ENCODE assay signal across 22 mouse cellular contexts in the genomic region with DNA sequence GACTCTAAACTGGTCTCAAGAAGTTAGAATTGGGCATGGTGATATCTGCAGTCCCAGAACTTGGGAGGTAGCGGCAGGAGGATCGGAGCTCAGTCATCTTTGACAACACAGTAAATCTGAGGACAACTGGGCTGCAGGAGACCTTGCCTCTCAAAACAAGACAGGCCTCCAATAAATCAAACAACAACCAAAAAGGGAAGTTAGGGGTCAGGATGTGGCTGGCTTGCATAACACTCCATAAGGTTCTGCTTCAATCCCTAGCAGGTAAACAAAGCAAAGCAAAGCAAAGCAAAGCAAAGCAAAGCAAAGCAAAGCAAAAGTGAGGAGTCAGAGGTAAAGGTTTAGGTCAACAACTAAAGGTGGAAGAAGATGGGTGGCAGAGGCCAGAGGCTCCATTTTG. TPM values are rescaled to one million over a fixed set of nuclear protein-coding genes. Genes with fewer than 3 reads are reported as not detected.
DNase-seq lines count a peak whose midpoint lies in the region; ATAC-seq lines count a peak whose summit lies in the region.
"Had no signal": no experiment of that assay in that cellular context is flagged by ENCODE, and none has a peak within 500 bp of the region (broad histone marks: within the 10 kb centered on the region; RNA-seq: fewer than 3 reads in every experiment).

No protein-coding gene starts in this region.

- H3K9me3 ChIP-seq in liver, embryonic 16.5 days (replicated peaks; ENCODE audit: control insufficient read depth, low read length) = no peaks in the 10 kb centered on the region
- no peaks in the 10 kb centered on the region for H3K9me3 ChIP-seq in heart, embryonic 10.5 days
- H3K9me3 ChIP-seq: forebrain, embryonic 12.5 days; heart, embryonic 15.5 days; limb, embryonic 10.5 days; liver, embryonic 13.5 days; neural tube, embryonic 12.5 days; stomach, embryonic 15.5 days had no signal

- WGBS in liver, embryonic 16.5 days (ENCODE audit: insufficient replicate concordance) = 32% methylated on average over 2 of the region's 2 CpGs
- WGBS in heart, embryonic 10.5 days = 82% methylated on average over 2 of the region's 2 CpGs

- H3K4me3 ChIP-seq in liver, embryonic 16.5 days (ENCODE audit: low read depth, low read length) = no peak overlapping the region
- H3K4me3 ChIP-seq in heart, embryonic 10.5 days = no peak overlapping the region
- H3K4me3 ChIP-seq: forebrain, embryonic 12.5 days; heart, adult 2 months; heart, embryonic 15.5 days; limb, embryonic 10.5 days; liver, embryonic 13.5 days; neural tube, embryonic 12.5 days; stomach, embryonic 15.5 days had no signal

- no peak overlapping the region for H3K27ac ChIP-seq in liver, embryonic 16.5 days (ENCODE audit: low read length)
- H3K27ac ChIP-seq in heart, embryonic 10.5 days = no peak overlapping the region
- H3K27ac ChIP-seq: forebrain, embryonic 12.5 days; heart, adult 2 months; heart, embryonic 15.5 days; limb, embryonic 10.5 days; liver, embryonic 13.5 days; neural tube, embryonic 12.5 days; stomach, embryonic 15.5 days had no signal

- ATAC-seq in liver, embryonic 16.5 days (ENCODE audit: low read depth) = 0 out of 2 replicates have a peak, but pooled peaks have one; percentile 9
- peak; percentile 84 to 93 for ATAC-seq in hematopoietic stem cell, adult 5-6 weeks (replicated peaks in 1 of 2; ENCODE audit: insufficient read depth in 1 of 2, low FRiP score in 2 of 2, low TSS enrichment in 1 of 2, low read depth in 1 of 2, poor library complexity in 2 of 2, severe bottlenecking in 2 of 2)

- no peaks in the 10 kb centered on the region for H3K27me3 ChIP-seq in liver, embryonic 16.5 days (ENCODE audit: control insufficient read depth, insufficient read depth, low read depth, low read length)
- H3K27me3 ChIP-seq in heart, embryonic 10.5 days (ENCODE audit: insufficient read depth, poor library complexity, severe bottlenecking) = no peaks in the 10 kb centered on the region
- H3K27me3 ChIP-seq: forebrain, embryonic 12.5 days; heart, embryonic 15.5 days; liver, embryonic 13.5 days; neural tube, embryonic 12.5 days; stomach, embryonic 15.5 days had no signal

- H3K4me2 ChIP-seq in liver, embryonic 16.5 days (ENCODE audit: low read depth, low read length) = no peak overlapping the region
- H3K4me2 ChIP-seq: forebrain, embryonic 12.5 days; heart, embryonic 15.5 days; liver, embryonic 13.5 days; neural tube, embryonic 12.5 days; stomach, embryonic 15.5 days had no signal

- no peaks in the 10 kb centered on the region for H3K36me3 ChIP-seq in liver, embryonic 16.5 days (ENCODE audit: control insufficient read depth, insufficient read depth)
- H3K36me3 ChIP-seq in heart, embryonic 10.5 days = peaks cover 61% of the 10 kb centered on the region
- H3K36me3 ChIP-seq: liver, embryonic 13.5 days; neural tube, embryonic 12.5 days had no signal

- H3K9ac ChIP-seq in liver, embryonic 16.5 days (ENCODE audit: low read depth, low read length) = no peak overlapping the region
- H3K9ac ChIP-seq: forebrain, embryonic 12.5 days; heart, embryonic 15.5 days; liver, embryonic 13.5 days; neural tube, embryonic 12.5 days; stomach, embryonic 15.5 days had no signal

- no peak for DNase-seq in liver
- DNase-seq in T-cell, adult 2 months (ENCODE audit: low spot score) = peak; percentile 30
- peak; percentile 56 for DNase-seq in naive thymus-derived CD4-positive, alpha-beta T cell, adult 2 months (ENCODE audit: low read depth)
- no peak for DNase-seq in heart, embryonic 10.5 days (ENCODE audit: low spot score)
- no peak for DNase-seq in heart, postnatal 25 days (ENCODE audit: low spot score)
- DNase-seq in kidney, postnatal 25 days = no peak
- DNase-seq: adrenal gland, postnatal 10 days; cerebellum, adult 8-10 months; heart, adult 2 months; kidney, adult 2 months; kidney, postnatal 10 days; liver, embryonic 13.5 days; lung, postnatal 14 days; thymus, adult 2 months had no signal

- intact Hi-C loops in heart, postnatal 25 days (cut with DNase I) = no loop called here

- peaks cover 2% of the 10 kb centered on the region; the same call in 1 of the 2 replicates for H3K4me1 ChIP-seq in liver, embryonic 16.5 days (ENCODE audit: control insufficient read depth, low read depth, low read length)
- peaks cover 4% of the 10 kb centered on the region; the same call in 1 of the 2 replicates for H3K4me1 ChIP-seq in heart, embryonic 10.5 days
- H3K4me1 ChIP-seq: forebrain, embryonic 12.5 days; neural tube, embryonic 12.5 days; stomach, embryonic 15.5 days had no signal

RNA-seq across cellular contexts. Expression of gene Cd101, which starts 28.8 kb away (rescaled TPM):
- polyA plus RNA-seq in liver, embryonic 16.5 days (2015; fragmentation: Nextera tagmentation; extraction: Ambion mirVana) = 0.04 and 0.09 TPM in 2 replicates
- total RNA-seq in hematopoietic stem cell, adult 5-6 weeks (2017) = 0.79 and 2.4 TPM in 2 replicates
- 0.34 and 0.50 TPM in 2 replicates for polyA plus RNA-seq in heart, embryonic 10.5 days (2016; fragmentation: Nextera tagmentation; extraction: Ambion mirVana)
- total RNA-seq in heart, postnatal 25 days (2021) = under 1 TPM; 0.23 to 0.25 TPM
- polyA plus RNA-seq: embryonic facial prominence, embryonic 11.5 days had no signal

RNA-seq across cellular contexts. Expression of gene Ptgfrn, which starts 51.9 kb away (rescaled TPM):
- polyA plus RNA-seq in liver, embryonic 16.5 days (2015; fragmentation: Nextera tagmentation; extraction: Ambion mirVana) = 0.15 and 0.17 TPM in 2 replicates
- 0.10 and 0.25 TPM in 2 replicates for total RNA-seq in hematopoietic stem cell, adult 5-6 weeks (2017)
- 4.8 and 5.6 TPM in 2 replicates for polyA plus RNA-seq in heart, embryonic 10.5 days (2016; fragmentation: Nextera tagmentation; extraction: Ambion mirVana)
- 10 to 100 TPM; 31.0 to 34.9 TPM for total RNA-seq in heart, postnatal 25 days (2021)

Comparison
In these comparisons a context has a peak if more than half of its experiments do, and no peak if none do; other contexts are left out.
1. DNase-seq: peak in T-cell, adult 2 months (single experiment) and naive thymus-derived CD4-positive, alpha-beta T cell, adult 2 months (single experiment); none in liver (single experiment), heart, embryonic 10.5 days (single experiment), heart, postnatal 25 days (single experiment) and kidney, postnatal 25 days (0 of 2).
2. RNA of gene Ptgfrn, which starts 51.9 kb away (total RNA-seq): 31.0 to 34.9 TPM in heart, postnatal 25 days; 0.10 to 0.25 TPM in hematopoietic stem cell, adult 5-6 weeks; every median in the first group is over 10 times any median in the second.